Mouse (Mus musculus): ENCODE measurements around the gene Slc9a1.

GRCm38 (mm10) chr4:133378236-133379045 is 8.9 kb downstream of the Slc9a1 start:
- TF ChIP-seq POLR2A (IDR thresholded peaks at IDR 0.05; ENCODE audit: low read depth, low read length), result no peak
- TF ChIP-seq CTCF (IDR thresholded peaks at IDR 0.05; ENCODE audit: extremely low read depth, insufficient read depth, insufficient read length, insufficient replicate concordance), result no peak

All from spleen, adult 2 months (tissue).